In the genomic region with DNA sequence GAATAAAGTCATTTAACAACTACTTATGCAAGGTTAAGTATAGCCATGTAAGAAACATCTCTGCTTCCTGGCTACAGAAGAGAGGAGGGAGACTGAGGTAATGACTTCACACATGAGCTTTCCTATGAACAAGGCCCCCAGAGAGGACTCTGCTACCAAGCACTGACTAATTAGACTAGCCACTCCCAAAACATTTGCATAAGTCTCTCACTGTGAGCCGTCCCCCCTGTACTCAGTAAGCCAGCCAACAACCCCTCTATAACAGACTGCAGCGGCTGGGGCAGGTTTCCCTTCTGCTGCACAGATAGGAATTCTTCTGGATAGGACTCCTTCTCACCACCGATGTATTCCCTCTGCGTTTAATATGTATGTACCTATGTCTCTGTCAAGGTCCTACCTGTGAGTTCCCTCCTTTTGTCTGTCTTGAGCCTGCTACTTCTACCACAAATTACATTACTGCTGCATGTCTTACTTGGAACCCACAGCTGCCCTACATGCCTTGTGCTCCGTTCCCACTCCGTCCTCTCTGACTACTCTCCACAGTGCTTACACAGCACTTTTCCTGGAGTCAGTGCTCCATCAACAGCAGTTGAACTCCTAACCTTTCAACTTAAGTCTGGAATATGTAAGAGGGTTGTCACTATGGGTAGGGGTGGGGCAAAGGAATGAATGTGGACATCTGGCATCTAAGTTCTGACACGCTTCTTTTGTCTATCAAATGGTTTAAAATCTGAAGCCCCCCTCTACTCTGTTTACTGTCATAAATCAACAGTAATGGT, we compare ENCODE assay signal across 14 mouse cellular contexts.
DNase-seq lines count a peak whose midpoint lies in the region; ATAC-seq and TF ChIP-seq lines count a peak whose summit lies in the region.
"Had no signal": no experiment of that assay in that cellular context is flagged by ENCODE, and none has a peak within 500 bp of the region (broad histone marks: within the 10 kb centered on the region; RNA-seq: fewer than 3 reads in every experiment).

No protein-coding gene starts in this region.

- ATAC-seq in kidney, embryonic 16.5 days (ENCODE audit: low FRiP score, low TSS enrichment): peak; percentile 19
- peak; percentile 66; the same call in 1 of the 2 replicates for ATAC-seq in hindbrain, embryonic 15.5 days (ENCODE audit: low FRiP score, low read depth)
- no peak for ATAC-seq in granulocyte monocyte progenitor cell, adult 5-6 weeks (replicated peaks; ENCODE audit: poor library complexity, severe bottlenecking)

- no peaks in the 10 kb centered on the region for H3K27me3 ChIP-seq in kidney, embryonic 16.5 days (ENCODE audit: insufficient read depth, low read length)
- H3K27me3 ChIP-seq in CH12.LX (replicated peaks): no peaks in the 10 kb centered on the region
- no peaks in the 10 kb centered on the region for H3K27me3 ChIP-seq in hindbrain, embryonic 15.5 days
- H3K27me3 ChIP-seq: limb, embryonic 15.5 days had no signal

- WGBS in kidney, embryonic 16.5 days: 54% methylated on average over 7 of the region's 7 CpGs
- WGBS in hindbrain, embryonic 15.5 days: 41% methylated on average over 7 of the region's 7 CpGs

- in situ Hi-C loops in CH12.LX (cut with MboI; ENCODE audit: low pct_ligation_motif_present, low pct_unique_long_range_greater_than_20kb, low sequenced_read_pairs) (no loop called here), ES-E14 (cut with MboI; ENCODE audit: low sequenced_read_pairs in 2 of 2, unreplicated experiment in 2 of 2) (no loop called here)

- DNase-seq in kidney, postnatal 4 days: no peak
- peak; percentile 63 for DNase-seq in CH12.LX (ENCODE audit: extremely low read depth)
- no peak for DNase-seq in ES-E14 (ENCODE audit: low read depth, low spot score)
- DNase-seq in ovary, postnatal 14 days (ENCODE audit: low spot score): no peak
- DNase-seq: adrenal gland, postnatal 10 days; gastrocnemius, postnatal 36 days; heart, postnatal 14 days; kidney, adult 11 months; kidney, postnatal 36 days; lung, postnatal 14 days had no signal

- TF ChIP-seq RAD21 in CH12.LX (IDR thresholded peaks at IDR 0.05; ENCODE audit: low read depth, low read length): no peak

- no peak overlapping the region for H3K27ac ChIP-seq in kidney, embryonic 16.5 days (ENCODE audit: low read length)
- H3K27ac ChIP-seq in CH12.LX (ENCODE audit: insufficient read depth, low read depth): no peak overlapping the region
- no peak overlapping the region for H3K27ac ChIP-seq in ES-E14 (ENCODE audit: insufficient read depth, low read depth, low read length, poor library complexity, severe bottlenecking)
- no peak overlapping the region for H3K27ac ChIP-seq in hindbrain, embryonic 15.5 days (replicated peaks)
- H3K27ac ChIP-seq: limb, embryonic 15.5 days had no signal

- no peaks in the 10 kb centered on the region for H3K9me3 ChIP-seq in kidney, embryonic 16.5 days (ENCODE audit: low read length)
- H3K9me3 ChIP-seq in CH12.LX (replicated peaks; ENCODE audit: low read length) (no peaks in the 10 kb centered on the region), ES-E14 (ENCODE audit: control insufficient read depth, insufficient read depth, low read depth, low read length) (no peaks in the 10 kb centered on the region)
- H3K9me3 ChIP-seq in hindbrain, embryonic 15.5 days: no peaks in the 10 kb centered on the region
- H3K9me3 ChIP-seq: limb, embryonic 15.5 days had no signal

- dilution Hi-C loops in CH12.LX (cut with MboI; ENCODE audit: extremely low pct_ligation_motif_present, extremely low pct_unique_long_range_greater_than_20kb, low sequenced_read_pairs): no loop called here

- H3K79me2 ChIP-seq in CH12.LX (replicated peaks; ENCODE audit: control insufficient read depth, extremely low read depth, insufficient read depth, poor library complexity, severe bottlenecking): no peaks in the 10 kb centered on the region

- no peaks in the 10 kb centered on the region for H3K36me3 ChIP-seq in kidney, embryonic 16.5 days (ENCODE audit: insufficient read depth, low read length)
- H3K36me3 ChIP-seq in CH12.LX (replicated peaks in 1 of 2; ENCODE audit: control insufficient read depth in 1 of 2, insufficient read depth in 1 of 2, low read length in 1 of 2): peaks cover 0 to 45% of the 10 kb centered on the region in 2 experiments
- H3K36me3 ChIP-seq in ES-E14 (ENCODE audit: control insufficient read depth, insufficient read depth, low read length, poor library complexity, severe bottlenecking): no peaks in the 10 kb centered on the region
- no peaks in the 10 kb centered on the region for H3K36me3 ChIP-seq in hindbrain, embryonic 15.5 days
- H3K36me3 ChIP-seq: limb, embryonic 15.5 days had no signal

- H3K4me2 ChIP-seq in kidney, embryonic 16.5 days (replicated peaks; ENCODE audit: low read depth, low read length): no peak overlapping the region
- no peak overlapping the region for H3K4me2 ChIP-seq in CH12.LX (ENCODE audit: insufficient read depth, low read depth, poor library complexity, severe bottlenecking)
- H3K4me2 ChIP-seq in hindbrain, embryonic 15.5 days: no peak overlapping the region
- H3K4me2 ChIP-seq: limb, embryonic 15.5 days had no signal

- H3K4me1 ChIP-seq in kidney, embryonic 16.5 days (ENCODE audit: insufficient read depth, low read length): peaks cover 9% of the 10 kb centered on the region; the same call in 1 of the 2 replicates
- H3K4me1 ChIP-seq in CH12.LX (ENCODE audit: control insufficient read depth in 1 of 2, insufficient read depth in 2 of 2) (peaks cover 2 to 25% of the 10 kb centered on the region in 2 experiments), ES-E14 (ENCODE audit: control insufficient read depth in 2 of 2, insufficient read depth in 2 of 2, low read length in 2 of 2, poor library complexity in 1 of 2) (no peaks in the 10 kb centered on the region)
- peaks cover 4% of the 10 kb centered on the region; the same call in 1 of the 2 replicates for H3K4me1 ChIP-seq in hindbrain, embryonic 15.5 days (replicated peaks)

- no peak overlapping the region for H3K4me3 ChIP-seq in kidney, embryonic 16.5 days (ENCODE audit: low read length)
- H3K4me3 ChIP-seq in CH12.LX (replicated peaks in 1 of 3; ENCODE audit: low read depth in 2 of 3, low read length in 2 of 3, poor library complexity in 1 of 3): no peak overlapping the region
- H3K4me3 ChIP-seq in ES-E14 (ENCODE audit: insufficient read depth in 1 of 2, low read depth in 1 of 2, low read length in 2 of 2, poor library complexity in 1 of 2, severe bottlenecking in 1 of 2): no peak overlapping the region
- no peak overlapping the region for H3K4me3 ChIP-seq in hindbrain, embryonic 15.5 days
- H3K4me3 ChIP-seq: limb, embryonic 15.5 days had no signal

- H3K9ac ChIP-seq in kidney, embryonic 16.5 days (replicated peaks; ENCODE audit: low read length): no peak overlapping the region
- H3K9ac ChIP-seq in CH12.LX (ENCODE audit: insufficient read depth, low read depth) (no peak overlapping the region), ES-E14 (ENCODE audit: insufficient read depth, low read depth, low read length, poor library complexity, severe bottlenecking) (no peak overlapping the region)
- H3K9ac ChIP-seq in hindbrain, embryonic 15.5 days: no peak overlapping the region
- H3K9ac ChIP-seq: limb, embryonic 15.5 days had no signal

- no peak for TF ChIP-seq EP300 in CH12.LX (IDR thresholded peaks at IDR 0.05; ENCODE audit: low read length)

- TF ChIP-seq POLR2A in CH12.LX (IDR thresholded peaks at IDR 0.05; ENCODE audit: low read depth, low read length): no peak

- TF ChIP-seq CTCF in CH12.LX (conservative IDR thresholded peaks at IDR 0.05 in 1 of 2, IDR thresholded peaks at IDR 0.05 in 1 of 2; ENCODE audit: low read depth in 2 of 2, low read length in 2 of 2): no peak

TF ChIP-seq in CH12.LX, 34 proteins besides CTCF, POLR2A, EP300 and RAD21 (continues in another document):
- no peak for TF ChIP-seq BHLHE40 (IDR thresholded peaks at IDR 0.05; ENCODE audit: low read depth, low read length)
- no peak for TF ChIP-seq MAZ (IDR thresholded peaks at IDR 0.05; ENCODE audit: low read depth, low read length)
- TF ChIP-seq GABPA (IDR thresholded peaks at IDR 0.05; ENCODE audit: insufficient replicate concordance, low read depth, low read length): no peak
- TF ChIP-seq ZKSCAN1 (IDR thresholded peaks at IDR 0.05; ENCODE audit: borderline replicate concordance, low read depth, low read length): no peak
- TF ChIP-seq TCF12 (IDR thresholded peaks at IDR 0.05; ENCODE audit: low read depth, low read length): no peak
- TF ChIP-seq UBTF (IDR thresholded peaks at IDR 0.05; ENCODE audit: low read depth, low read length): no peak
- no peak for TF ChIP-seq MAFK (IDR thresholded peaks at IDR 0.05; ENCODE audit: insufficient replicate concordance, low read length)
- TF ChIP-seq SIN3A (IDR thresholded peaks at IDR 0.05; ENCODE audit: low read length): no peak
- TF ChIP-seq ZNF384 (IDR thresholded peaks at IDR 0.05; ENCODE audit: low read depth, low read length): no peak
- no peak for TF ChIP-seq CHD1 (IDR thresholded peaks at IDR 0.05; ENCODE audit: low read depth, low read length)
- no peak for TF ChIP-seq TBP (conservative IDR thresholded peaks at IDR 0.05; ENCODE audit: low read depth, low read length)
- TF ChIP-seq JUN (IDR thresholded peaks at IDR 0.05; ENCODE audit: insufficient read depth, low read depth, low read length): no peak
- TF ChIP-seq USF2 (conservative IDR thresholded peaks at IDR 0.05; ENCODE audit: low read depth, low read length): no peak
- TF ChIP-seq MYC (IDR thresholded peaks at IDR 0.05; ENCODE audit: low read depth, low read length): no peak

TF ChIP-seq in ES-E14, 5 proteins besides CTCF, POLR2A, EP300 and RAD21:
- TF ChIP-seq MAFK (IDR thresholded peaks at IDR 0.05; ENCODE audit: insufficient read depth, low read depth, low read length) (peak; percentile 54; the same call in 1 of the 2 replicates), HCFC1 (IDR thresholded peaks at IDR 0.05; ENCODE audit: borderline replicate concordance, insufficient read depth, low read length) (no peak), CHD2 (IDR thresholded peaks at IDR 0.05; ENCODE audit: low read depth, low read length) (no peak), ZNF384 (IDR thresholded peaks at IDR 0.05; ENCODE audit: low read depth, low read length) (no peak), ZC3H11A (IDR thresholded peaks at IDR 0.05; ENCODE audit: borderline replicate concordance, low read depth, low read length) (no peak)
